19 mouse cellular contexts compared by ENCODE assay signal in genomic region chr1:137452749-137453148, GRCm38 (mm10).
A peak's percentile ranks its signal among the peaks of the same experiment; 100 is the strongest.
DNase-seq lines count a peak whose midpoint lies in the region; ATAC-seq and TF ChIP-seq lines count a peak whose summit lies in the region.
"Had no signal": no experiment of that assay in that cellular context is flagged by ENCODE, and none has a peak within 500 bp of the region (broad histone marks: within the 10 kb centered on the region; RNA-seq: fewer than 3 reads in every experiment).

No protein-coding gene starts in this region.

- TF ChIP-seq POLR2A in brain, embryonic 14.5 days (IDR thresholded peaks at IDR 0.05; ENCODE audit: borderline replicate concordance, extremely low read depth, insufficient read depth, insufficient read length, poor library complexity, severe bottlenecking), result no peak

- intact Hi-C loops in heart, postnatal 10 days (cut with DNase I), result no loop called here

- no peak overlapping the region for H3K4me3 ChIP-seq in hindbrain, embryonic 10.5 days
- H3K4me3 ChIP-seq in hindbrain, embryonic 13.5 days, result no peak overlapping the region
- H3K4me3 ChIP-seq in midbrain, embryonic 11.5 days (ENCODE audit: low read depth, low read length), result no peak overlapping the region
- H3K4me3 ChIP-seq in midbrain, embryonic 15.5 days, result no peak overlapping the region
- H3K4me3 ChIP-seq: embryonic facial prominence, embryonic 15.5 days; erythroblast, embryonic 14.5 days; forebrain, embryonic 10.5 days; heart, embryonic 13.5 days; hindbrain, embryonic 15.5 days had no signal

- no peak for ATAC-seq in hindbrain, embryonic 13.5 days (ENCODE audit: low FRiP score)
- ATAC-seq in midbrain, embryonic 11.5 days (ENCODE audit: low FRiP score), result no peak
- ATAC-seq in midbrain, embryonic 15.5 days (replicated peaks), result no peak
- ATAC-seq: inflammation-experienced regulatory T-cells, adult 6 months had no signal

- H3K27me3 ChIP-seq in hindbrain, embryonic 10.5 days (ENCODE audit: insufficient read depth, poor library complexity, severe bottlenecking), result no peaks in the 10 kb centered on the region
- H3K27me3 ChIP-seq in hindbrain, embryonic 13.5 days, result no peaks in the 10 kb centered on the region
- H3K27me3 ChIP-seq in midbrain, embryonic 11.5 days (ENCODE audit: control insufficient read depth, insufficient read depth, low read length), result no peaks in the 10 kb centered on the region
- H3K27me3 ChIP-seq in midbrain, embryonic 15.5 days (replicated peaks), result no peaks in the 10 kb centered on the region
- H3K27me3 ChIP-seq: embryonic facial prominence, embryonic 15.5 days; heart, embryonic 13.5 days; hindbrain, embryonic 15.5 days had no signal

- peak overlapping the region; percentile 59; the same call in 1 of the 2 replicates for H3K27ac ChIP-seq in hindbrain, embryonic 10.5 days
- H3K27ac ChIP-seq in hindbrain, embryonic 13.5 days, result no peak overlapping the region
- no peak overlapping the region for H3K27ac ChIP-seq in midbrain, embryonic 11.5 days (ENCODE audit: low read depth, low read length)
- no peak overlapping the region for H3K27ac ChIP-seq in midbrain, embryonic 15.5 days
- H3K27ac ChIP-seq: embryonic facial prominence, embryonic 15.5 days; heart, embryonic 13.5 days; hindbrain, embryonic 15.5 days had no signal

- 96% methylated on average over 1 of the region's 1 CpGs for WGBS in hindbrain, embryonic 10.5 days
- WGBS in hindbrain, embryonic 13.5 days, result 73% methylated on average over 1 of the region's 1 CpGs
- WGBS in midbrain, embryonic 11.5 days, result 82% methylated on average over 1 of the region's 1 CpGs
- WGBS in midbrain, embryonic 15.5 days, result 72% methylated on average over 1 of the region's 1 CpGs

- DNase-seq in hindbrain, embryonic 10.5 days (ENCODE audit: low spot score), result no peak
- peak; percentile 28 for DNase-seq in midbrain, embryonic 11.5 days (ENCODE audit: low spot score, missing footprints)
- peak; percentile 20 for DNase-seq in brain, embryonic 14.5 days (ENCODE audit: low read depth)
- DNase-seq in heart, postnatal 10 days, result no peak
- DNase-seq: adrenal gland, adult 2 months; adrenal gland, postnatal 25 days; cerebellum, adult 2 months; embryo, embryonic 11 days; gastrocnemius, postnatal 36 days; heart, adult 11 months; heart, postnatal 4 days had no signal

- peaks cover 18% of the 10 kb centered on the region for H3K4me1 ChIP-seq in hindbrain, embryonic 10.5 days (replicated peaks)
- H3K4me1 ChIP-seq in hindbrain, embryonic 13.5 days (replicated peaks), result peaks cover 7% of the 10 kb centered on the region; the same call in 1 of the 2 replicates
- peaks cover 6% of the 10 kb centered on the region; the same call in 1 of the 2 replicates for H3K4me1 ChIP-seq in midbrain, embryonic 11.5 days (ENCODE audit: control insufficient read depth, insufficient read depth, low read length)
- H3K4me1 ChIP-seq in midbrain, embryonic 15.5 days, result peaks cover 7% of the 10 kb centered on the region
- H3K4me1 ChIP-seq: embryonic facial prominence, embryonic 15.5 days; heart, embryonic 13.5 days had no signal

- H3K4me2 ChIP-seq in hindbrain, embryonic 13.5 days, result no peak overlapping the region
- H3K4me2 ChIP-seq in midbrain, embryonic 11.5 days, result no peak overlapping the region
- no peak overlapping the region for H3K4me2 ChIP-seq in midbrain, embryonic 15.5 days
- H3K4me2 ChIP-seq: embryonic facial prominence, embryonic 15.5 days; heart, embryonic 13.5 days; hindbrain, embryonic 15.5 days had no signal

- no peak for TF ChIP-seq CTCF in brain, embryonic 14.5 days (IDR thresholded peaks at IDR 0.05; ENCODE audit: borderline replicate concordance, extremely low read depth, insufficient read depth, insufficient read length)

- no peaks in the 10 kb centered on the region for H3K36me3 ChIP-seq in hindbrain, embryonic 10.5 days
- H3K36me3 ChIP-seq in hindbrain, embryonic 13.5 days, result no peaks in the 10 kb centered on the region
- H3K36me3 ChIP-seq in midbrain, embryonic 11.5 days (ENCODE audit: control insufficient read depth, insufficient read depth, low read length), result no peaks in the 10 kb centered on the region
- H3K36me3 ChIP-seq in midbrain, embryonic 15.5 days (replicated peaks), result no peaks in the 10 kb centered on the region
- H3K36me3 ChIP-seq: embryonic facial prominence, embryonic 15.5 days; forebrain, embryonic 10.5 days; heart, embryonic 13.5 days; hindbrain, embryonic 15.5 days had no signal

- no peaks in the 10 kb centered on the region for H3K9me3 ChIP-seq in hindbrain, embryonic 10.5 days
- no peaks in the 10 kb centered on the region for H3K9me3 ChIP-seq in hindbrain, embryonic 13.5 days
- H3K9me3 ChIP-seq in midbrain, embryonic 11.5 days (ENCODE audit: control insufficient read depth, low read length), result no peaks in the 10 kb centered on the region
- H3K9me3 ChIP-seq in midbrain, embryonic 15.5 days, result no peaks in the 10 kb centered on the region
- H3K9me3 ChIP-seq: embryonic facial prominence, embryonic 15.5 days; forebrain, embryonic 10.5 days; heart, embryonic 13.5 days; hindbrain, embryonic 15.5 days had no signal

- no peak overlapping the region for H3K9ac ChIP-seq in hindbrain, embryonic 13.5 days
- H3K9ac ChIP-seq in midbrain, embryonic 11.5 days (ENCODE audit: low read length), result no peak overlapping the region
- no peak overlapping the region for H3K9ac ChIP-seq in midbrain, embryonic 15.5 days
- H3K9ac ChIP-seq: embryonic facial prominence, embryonic 15.5 days; heart, embryonic 13.5 days; hindbrain, embryonic 15.5 days had no signal

Comparison
In these comparisons a context has a peak if more than half of its experiments do, and no peak if none do; other contexts are left out.
1. DNase-seq: peak in midbrain, embryonic 11.5 days (single experiment) and brain, embryonic 14.5 days (single experiment); none in hindbrain, embryonic 10.5 days (single experiment) and heart, postnatal 10 days (0 of 2).